Mouse (Mus musculus) olfactory bulb, adult 2 months (tissue): ENCODE data around the gene B3gnt8. TPM values are rescaled to one million over a fixed set of nuclear protein-coding genes. Genes with fewer than 3 reads are reported as not detected.

Experiments
- H3K27ac ChIP-seq: fragments of 200-500 bp; 2 replicates; pipeline ENCODE4 v1.5.1; 2012; ENCODE audit warnings: low read depth, low read length; ENCODE audit not compliant: insufficient read depth
- H3K4me1 ChIP-seq: fragments of 200-500 bp; 2 replicates; pipeline ENCODE4 v1.6.1; 2012; ENCODE audit warnings: low read length; ENCODE audit not compliant: control insufficient read depth, insufficient read depth
- H3K4me3 ChIP-seq: fragments of 200-500 bp; 2 replicates; pipeline ENCODE4 v1.5.1; 2012; ENCODE audit warnings: mild to moderate bottlenecking, low read depth, low read length, moderate library complexity; ENCODE audit not compliant: insufficient read depth
- CTCF ChIP-seq: fragments of 200-500 bp; IDR thresholded peaks from 2 replicates; pipeline ENCODE4 v1.5.1; 2012; ENCODE audit warnings: low read depth, mild to moderate bottlenecking, low read length, moderate library complexity; ENCODE audit not compliant: insufficient read depth
- POLR2A ChIP-seq: fragments of 200-500 bp; IDR thresholded peaks from 2 replicates; pipeline ENCODE4 v1.6.1; 2012; ENCODE audit warnings: mild to moderate bottlenecking, low read depth, low read length, moderate library complexity; ENCODE audit not compliant: insufficient read depth
- WGBS: fragments of 180-500 bp; shearing (Covaris S2); methylation state at CpG from one replicate; pipeline ENCODE4 v1.1.7; 2018; 5-methylcytosine and 5-hydroxymethylcytosine counted together
- polyA plus RNA-seq: library from polyadenylated mRNA; stranded (reverse); fragments of >200 nt; gene quantifications from 2 replicates; pipeline ENCODE4 v1.2.4, GENCODE M21; 2012; ENCODE audit warnings: low replicate concordance; ENCODE audit not compliant: missing spikeins, insufficient read depth, insufficient read length

The B3gnt8 gene
- polyA plus RNA-seq, 1 experiment: not detected

- Histone ChIP-seq H3K4me3 (no peak overlapping the region), H3K27ac (no peak overlapping the region), H3K4me1 (peaks cover 9% of the 10 kb centered on the region)
- 60% methylated on average over 5 of the region's 5 CpGs for WGBS
- TF ChIP-seq POLR2A (no peak), CTCF (no peak)
These were observed 21.2 kb downstream of the B3gnt8 start for GRCm38 (mm10) chr7:25647574-25648123.

- 69% methylated on average over 5 of the region's 5 CpGs for WGBS
- TF ChIP-seq CTCF: no peak
- no peak overlapping the region for H3K27ac ChIP-seq
- no peak overlapping the region for H3K4me3 ChIP-seq
- peaks cover 11% of the 10 kb centered on the region for H3K4me1 ChIP-seq
These were observed 23.4 kb downstream of the B3gnt8 start for GRCm38 (mm10) chr7:25649839-25650238.

- peaks cover 14% of the 10 kb centered on the region for H3K4me1 ChIP-seq
- WGBS: 88% methylated on average over 8 of the region's 8 CpGs
- no peak overlapping the region for H3K27ac ChIP-seq
- no peak for TF ChIP-seq CTCF
- TF ChIP-seq POLR2A: no peak
- H3K4me3 ChIP-seq: no peak overlapping the region
These were observed 24.8 kb downstream of the B3gnt8 start for GRCm38 (mm10) chr7:25651281-25651680.

GRCm38 (mm10) chr7:25652244-25652759 lies 25.8 kb downstream of the B3gnt8 start:
- TF ChIP-seq POLR2A (no peak), CTCF (no peak)
- H3K27ac ChIP-seq: no peak overlapping the region
- no peak overlapping the region for H3K4me3 ChIP-seq
- WGBS: 92% methylated on average over 12 of the region's 12 CpGs
- peaks cover 22% of the 10 kb centered on the region for H3K4me1 ChIP-seq

- H3K27ac ChIP-seq: no peak overlapping the region
- peaks cover 16% of the 10 kb centered on the region for H3K4me1 ChIP-seq
- TF ChIP-seq CTCF (no peak), POLR2A (no peak)
- no peak overlapping the region for H3K4me3 ChIP-seq
- WGBS: 74% methylated on average over 11 of the region's 11 CpGs
These were observed 29.4 kb downstream of the B3gnt8 start for GRCm38 (mm10) chr7:25655601-25656428.

- Histone ChIP-seq H3K27ac (no peak overlapping the region), H3K4me1 (peaks cover 16% of the 10 kb centered on the region), H3K4me3 (peak overlapping the region; percentile 62)
- 21% methylated on average over 10 of the region's 10 CpGs for WGBS
- TF ChIP-seq CTCF: no peak
- TF ChIP-seq POLR2A: no peak
These were observed 31.3 kb downstream of the B3gnt8 start for GRCm38 (mm10) chr7:25657785-25658184.

- H3K4me1 ChIP-seq: peaks cover 14% of the 10 kb centered on the region
- peak; percentile 57 for TF ChIP-seq POLR2A
- TF ChIP-seq CTCF: no peak
- peak within 1 kb of the TSS; percentile 96 for H3K27ac ChIP-seq
- H3K4me3 ChIP-seq: peak within 1 kb of the TSS; percentile 80
- under 1% methylated on average over 50 of the region's 50 CpGs for WGBS
These were observed 32.4 kb downstream of the B3gnt8 start, which contains the start of the genes Bckdha and Exosc5 for GRCm38 (mm10) chr7:25658657-25659472. Gene Bckdha (minus strand): TSS chr7:25658981. Gene Exosc5 (plus strand): TSS chr7:25659164.

GRCm38 (mm10) chr7:25666381-25666780 lies 39.9 kb downstream of the B3gnt8 start:
- no peaks in the 10 kb centered on the region for H3K4me1 ChIP-seq
- no peak overlapping the region for H3K27ac ChIP-seq
- H3K4me3 ChIP-seq: no peak overlapping the region
- TF ChIP-seq CTCF: no peak
- no peak for TF ChIP-seq POLR2A
- WGBS: 89% methylated on average over 8 of the region's 8 CpGs
